Mouse (Mus musculus) forebrain, embryonic 13.5 days (tissue): ENCODE measurements around the gene Myof. TPM values are rescaled to one million over a fixed set of nuclear protein-coding genes. Genes with fewer than 3 reads are reported as not detected.
A peak's percentile ranks its signal among the peaks of the same experiment; 100 is the strongest.

Experiments used
- ATAC-seq: fragments of 200-750 bp; cut with Nextera tagmentation; 2 replicates; pipeline ENCODE4 v1.8.0; 2017
- H3K27ac ChIP-seq: fragments of 300-500 bp; sonication (generic); 2 replicates; pipeline ENCODE4 v1.5.1; 2015; ENCODE audit warnings: inconsistent platforms, mild to moderate bottlenecking, moderate library complexity
- H3K27me3 ChIP-seq: fragments of 300-500 bp; sonication (generic); 2 replicates; pipeline ENCODE4 v1.6.1; 2015; ENCODE audit warnings: mild to moderate bottlenecking, inconsistent platforms
- H3K36me3 ChIP-seq: fragments of 300-500 bp; sonication (generic); 2 replicates; pipeline ENCODE4 v1.6.1; 2015; ENCODE audit warnings: mild to moderate bottlenecking, inconsistent platforms; ENCODE audit not compliant: poor library complexity, severe bottlenecking
- H3K4me1 ChIP-seq: fragments of 300-500 bp; sonication (generic); 2 replicates; pipeline ENCODE4 v1.6.1; 2015; ENCODE audit warnings: inconsistent platforms
- H3K4me2 ChIP-seq: fragments of 300-500 bp; sonication (generic); 2 replicates; pipeline ENCODE4 v1.6.1; 2015; ENCODE audit warnings: inconsistent platforms, mild to moderate bottlenecking, moderate library complexity
- H3K4me3 ChIP-seq: fragments of 300-500 bp; sonication (generic); 2 replicates; pipeline ENCODE4 v1.5.1; 2015; ENCODE audit warnings: mild to moderate bottlenecking, inconsistent platforms
- H3K9ac ChIP-seq: fragments of 300-500 bp; sonication (generic); 2 replicates; pipeline ENCODE4 v1.6.1; 2015; ENCODE audit warnings: mild to moderate bottlenecking, inconsistent platforms
- H3K9me3 ChIP-seq: fragments of 300-500 bp; sonication (generic); replicated peaks from 2 replicates; pipeline ENCODE4 v1.6.1; 2016; ENCODE audit warnings: inconsistent platforms
- WGBS: fragments of 180-500 bp; shearing (Covaris S2); methylation state at CpG from one replicate; pipeline ENCODE4 v1.1.7; 2015; 5-methylcytosine and 5-hydroxymethylcytosine counted together
- polyA plus RNA-seq: library from polyadenylated mRNA; unstranded; fragments of >200 nt; fragmentation: Nextera tagmentation; extraction: Ambion mirVana; gene quantifications from 2 replicates; pipeline ENCODE4 v1.2.1, GENCODE M21; 2015

Myof gene
- polyA plus RNA-seq, 1 experiment from 2014 or later, result 1.0 TPM

GRCm38 (mm10) chr19:38022710-38023109 is 20.7 kb downstream of the Myof start:
- H3K4me3 ChIP-seq, result no peak overlapping the region
- no peak overlapping the region for H3K4me2 ChIP-seq
- WGBS, result 83% methylated on average over 4 of the region's 4 CpGs
- H3K9ac ChIP-seq, result no peak overlapping the region
- H3K27me3 ChIP-seq, result no peaks in the 10 kb centered on the region
- no peaks in the 10 kb centered on the region for H3K4me1 ChIP-seq
- no peaks in the 10 kb centered on the region for H3K9me3 ChIP-seq
- ATAC-seq, result no peak
- no peaks in the 10 kb centered on the region for H3K36me3 ChIP-seq
- H3K27ac ChIP-seq, result no peak overlapping the region

GRCm38 (mm10) chr19:38015873-38016254 is 27.5 kb downstream of the Myof start:
- WGBS, result 73% methylated on average over 1 of the region's 1 CpGs
- no peaks in the 10 kb centered on the region for H3K27me3 ChIP-seq
- ATAC-seq, result 0 out of 2 replicates have a peak, but pooled peaks have one; percentile 8

GRCm38 (mm10) chr19:38015180-38015872 is 28.1 kb downstream of the Myof start:
- WGBS, result 0% methylated on average over 1 of the region's 1 CpGs
- no peaks in the 10 kb centered on the region for H3K36me3 ChIP-seq
- H3K4me2 ChIP-seq, result no peak overlapping the region
- H3K9me3 ChIP-seq, result no peaks in the 10 kb centered on the region
- H3K4me3 ChIP-seq, result no peak overlapping the region
- peaks cover 7% of the 10 kb centered on the region; the same call in 1 of the 2 replicates for H3K4me1 ChIP-seq
- H3K27me3 ChIP-seq, result no peaks in the 10 kb centered on the region
- peak; percentile 83 for ATAC-seq
- H3K9ac ChIP-seq, result no peak overlapping the region
- H3K27ac ChIP-seq, result no peak overlapping the region

More at GRCm38 (mm10) chr19:38015873-38016254, 27.5 kb downstream of the Myof start:
- no peak overlapping the region for H3K4me2 ChIP-seq
- no peaks in the 10 kb centered on the region for H3K36me3 ChIP-seq
- H3K9me3 ChIP-seq, result no peaks in the 10 kb centered on the region
- peaks cover 7% of the 10 kb centered on the region; the same call in 1 of the 2 replicates for H3K4me1 ChIP-seq
- H3K4me3 ChIP-seq, result no peak overlapping the region
- H3K9ac ChIP-seq, result no peak overlapping the region
- no peak overlapping the region for H3K27ac ChIP-seq

DNA sequence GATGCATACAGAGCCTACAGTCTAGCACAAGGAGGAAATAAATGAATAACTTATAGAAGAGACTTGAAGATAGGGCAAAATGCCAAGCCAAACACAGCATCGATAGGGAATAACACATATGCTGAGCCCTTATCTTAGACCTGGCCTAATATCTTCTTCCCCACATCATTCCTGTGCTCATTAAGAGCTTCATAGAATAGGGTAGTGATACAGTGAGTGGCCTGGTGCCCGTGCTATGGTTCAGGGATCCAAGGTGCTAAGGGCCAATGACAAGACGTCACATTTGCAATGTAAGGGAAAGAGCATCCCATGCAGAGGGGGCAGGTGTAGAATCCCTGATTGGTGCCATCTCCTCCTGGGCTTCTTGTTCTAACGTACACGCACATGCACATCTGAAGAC is 28.9 kb downstream of the Myof start:
- no peaks in the 10 kb centered on the region for H3K36me3 ChIP-seq
- no peak overlapping the region for H3K4me2 ChIP-seq
- no peaks in the 10 kb centered on the region for H3K9me3 ChIP-seq
- H3K4me3 ChIP-seq, result no peak overlapping the region
- ATAC-seq, result no peak
- no peak overlapping the region for H3K27ac ChIP-seq
- H3K9ac ChIP-seq, result no peak overlapping the region
- peaks cover 7% of the 10 kb centered on the region; the same call in 1 of the 2 replicates for H3K4me1 ChIP-seq
- no peaks in the 10 kb centered on the region for H3K27me3 ChIP-seq
- 96% methylated on average over 5 of the region's 5 CpGs for WGBS

DNA sequence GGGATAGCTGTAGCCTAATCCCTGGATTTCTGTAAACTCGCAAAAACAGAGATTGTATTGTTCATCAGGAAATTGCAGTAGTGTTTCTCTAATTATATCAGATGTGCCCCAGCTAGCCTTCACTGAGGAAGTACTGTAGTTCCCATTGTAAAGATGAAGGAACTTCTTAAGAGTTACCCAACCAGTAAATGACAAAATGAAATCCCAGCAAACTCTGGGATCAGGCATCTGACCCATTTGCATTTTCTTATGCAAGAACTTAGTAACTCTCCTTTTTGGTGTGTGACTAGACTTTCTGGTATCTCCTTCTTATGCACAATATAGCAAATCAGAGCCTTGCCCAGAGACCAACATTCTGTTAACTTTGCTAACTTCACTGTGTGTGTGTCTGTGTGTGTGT is 32.0 kb downstream of the Myof start:
- no peak for ATAC-seq
- H3K27ac ChIP-seq, result no peak overlapping the region
- H3K4me3 ChIP-seq, result no peak overlapping the region
- no peak overlapping the region for H3K4me2 ChIP-seq
- WGBS, result 82% methylated on average over 1 of the region's 1 CpGs
- no peak overlapping the region for H3K9ac ChIP-seq
- peaks cover 7% of the 10 kb centered on the region; the same call in 1 of the 2 replicates for H3K4me1 ChIP-seq
- no peaks in the 10 kb centered on the region for H3K27me3 ChIP-seq
- H3K9me3 ChIP-seq, result no peaks in the 10 kb centered on the region
- no peaks in the 10 kb centered on the region for H3K36me3 ChIP-seq

DNA sequence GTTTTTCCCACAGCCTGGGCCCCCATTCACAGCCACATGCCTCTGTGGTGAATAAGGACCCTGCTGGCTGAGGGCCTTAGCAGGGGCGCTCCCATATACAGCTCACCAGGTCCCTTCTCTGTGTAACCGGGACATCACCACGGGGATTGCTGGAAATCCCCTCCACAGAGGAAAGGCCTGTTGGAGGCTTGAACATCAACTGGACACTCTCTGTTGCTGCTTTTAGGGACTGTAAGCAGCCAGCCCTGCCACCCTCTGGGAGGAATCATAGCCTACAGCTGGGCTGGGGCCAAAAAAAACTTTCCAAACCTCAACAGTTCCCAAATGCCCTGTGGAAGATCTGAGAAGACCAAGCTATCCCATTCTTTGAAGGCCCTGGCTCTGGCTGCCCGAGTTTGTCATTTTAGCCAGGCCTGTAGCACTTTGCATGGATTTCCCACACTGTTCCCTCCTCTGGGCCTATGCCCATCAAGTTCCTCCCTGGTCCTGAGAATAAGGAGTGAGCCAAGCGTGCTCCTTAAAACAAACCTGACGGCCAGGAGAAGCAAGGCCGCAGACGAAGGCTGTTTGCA is 38.5 kb downstream of the Myof start:
- no peak overlapping the region for H3K9ac ChIP-seq
- no peak for ATAC-seq
- no peak overlapping the region for H3K4me3 ChIP-seq

DNA sequence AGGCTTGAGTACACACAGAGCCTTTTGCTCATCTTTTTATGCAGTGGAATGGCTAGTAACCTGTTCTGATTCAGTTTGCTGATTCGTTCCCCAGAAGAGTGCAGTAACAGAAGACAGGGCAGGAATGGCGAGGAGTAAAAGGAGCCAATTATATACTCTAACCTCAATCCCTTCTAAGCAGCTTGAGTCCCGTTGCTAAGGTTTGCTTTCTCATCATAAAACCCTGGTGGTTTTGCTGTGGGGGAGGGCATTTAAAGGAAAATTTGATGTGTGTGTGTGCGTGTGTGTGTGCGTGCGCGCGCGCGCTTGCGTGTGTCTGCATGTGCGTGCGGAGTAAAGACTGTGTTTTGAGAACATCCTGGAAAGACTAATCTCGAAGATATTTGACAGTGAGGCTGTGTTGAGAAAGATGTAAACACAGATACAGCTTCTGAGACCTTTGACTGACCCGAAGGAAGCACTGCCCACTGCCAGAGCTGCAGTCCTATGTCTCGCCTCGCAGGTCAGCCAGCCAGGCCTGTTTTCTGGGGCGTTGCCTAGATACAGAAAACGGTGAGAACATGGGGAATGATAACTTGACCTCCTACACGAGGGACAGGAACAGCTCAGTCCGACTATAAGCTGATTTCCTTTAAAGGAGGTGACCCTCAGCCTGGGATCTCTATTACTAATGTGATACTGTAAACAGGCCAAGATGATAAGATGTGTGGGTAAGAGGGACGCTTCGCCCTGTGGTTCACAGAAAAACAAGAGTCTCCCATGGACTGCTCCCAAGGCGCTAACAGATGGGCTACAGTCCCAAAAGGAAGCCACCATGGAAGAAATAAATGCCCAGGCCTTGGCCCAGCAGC is 39.5 kb downstream of the Myof start:
- H3K9me3 ChIP-seq, result no peaks in the 10 kb centered on the region
- no peaks in the 10 kb centered on the region for H3K4me1 ChIP-seq
- no peak for ATAC-seq
- WGBS, result 80% methylated on average over 24 of the region's 24 CpGs
- H3K9ac ChIP-seq, result no peak overlapping the region
- no peak overlapping the region for H3K4me2 ChIP-seq
- H3K27ac ChIP-seq, result no peak overlapping the region
- H3K4me3 ChIP-seq, result no peak overlapping the region
- no peaks in the 10 kb centered on the region for H3K36me3 ChIP-seq
- no peaks in the 10 kb centered on the region for H3K27me3 ChIP-seq

More for the DNA sequence above, 38.5 kb downstream of the Myof start:
- no peak overlapping the region for H3K27ac ChIP-seq
- H3K27me3 ChIP-seq, result no peaks in the 10 kb centered on the region
- 84% methylated on average over 8 of the region's 8 CpGs for WGBS
- H3K4me2 ChIP-seq, result no peak overlapping the region
- H3K36me3 ChIP-seq, result no peaks in the 10 kb centered on the region
- no peaks in the 10 kb centered on the region for H3K9me3 ChIP-seq
- H3K4me1 ChIP-seq, result no peaks in the 10 kb centered on the region

DNA sequence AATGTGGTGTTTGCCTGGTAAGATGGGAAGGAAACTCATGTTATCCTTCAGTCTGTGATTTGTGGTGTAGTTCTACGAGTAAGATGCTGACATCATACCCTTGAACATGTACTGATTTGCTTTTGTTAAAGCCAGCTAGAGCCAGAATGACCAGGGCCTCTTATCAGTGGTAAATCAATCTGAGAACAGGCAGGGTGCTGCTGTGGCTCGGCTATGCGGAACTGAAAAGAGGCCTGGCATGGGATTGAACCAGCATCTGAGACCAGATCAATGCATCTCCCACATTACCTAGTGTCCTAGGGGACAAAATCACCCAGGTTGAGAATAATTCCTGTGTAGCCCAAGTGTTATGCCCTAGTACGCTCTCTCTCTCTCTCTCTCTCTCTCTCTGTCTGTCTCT is 40.6 kb downstream of the Myof start:
- Histone ChIP-seq H3K9me3 (no peaks in the 10 kb centered on the region), H3K27ac (no peak overlapping the region), H3K36me3 (no peaks in the 10 kb centered on the region), H3K4me3 (no peak overlapping the region), H3K4me2 (no peak overlapping the region), H3K4me1 (no peaks in the 10 kb centered on the region), H3K9ac (no peak overlapping the region), H3K27me3 (no peaks in the 10 kb centered on the region)
- no peak for ATAC-seq
- 90% methylated on average over 4 of the region's 4 CpGs for WGBS

GRCm38 (mm10) chr19:38000990-38001389 is 42.4 kb downstream of the Myof start:
- no peaks in the 10 kb centered on the region for H3K36me3 ChIP-seq
- ATAC-seq, result no peak
- H3K9me3 ChIP-seq, result no peaks in the 10 kb centered on the region
- no peaks in the 10 kb centered on the region for H3K4me1 ChIP-seq
- H3K27me3 ChIP-seq, result no peaks in the 10 kb centered on the region
- no peak overlapping the region for H3K9ac ChIP-seq
- 94% methylated on average over 4 of the region's 4 CpGs for WGBS
- no peak overlapping the region for H3K4me2 ChIP-seq
- no peak overlapping the region for H3K27ac ChIP-seq
- no peak overlapping the region for H3K4me3 ChIP-seq

GRCm38 (mm10) chr19:37999941-38000340 is 43.4 kb downstream of the Myof start:
- H3K9me3 ChIP-seq, result no peaks in the 10 kb centered on the region
- no peak for ATAC-seq
- H3K4me3 ChIP-seq, result no peak overlapping the region
- no peak overlapping the region for H3K9ac ChIP-seq
- H3K27me3 ChIP-seq, result no peaks in the 10 kb centered on the region
- no peaks in the 10 kb centered on the region for H3K4me1 ChIP-seq
- no peak overlapping the region for H3K4me2 ChIP-seq
- H3K27ac ChIP-seq, result no peak overlapping the region
- WGBS, result 89% methylated on average over 2 of the region's 2 CpGs
- H3K36me3 ChIP-seq, result no peaks in the 10 kb centered on the region

DNA sequence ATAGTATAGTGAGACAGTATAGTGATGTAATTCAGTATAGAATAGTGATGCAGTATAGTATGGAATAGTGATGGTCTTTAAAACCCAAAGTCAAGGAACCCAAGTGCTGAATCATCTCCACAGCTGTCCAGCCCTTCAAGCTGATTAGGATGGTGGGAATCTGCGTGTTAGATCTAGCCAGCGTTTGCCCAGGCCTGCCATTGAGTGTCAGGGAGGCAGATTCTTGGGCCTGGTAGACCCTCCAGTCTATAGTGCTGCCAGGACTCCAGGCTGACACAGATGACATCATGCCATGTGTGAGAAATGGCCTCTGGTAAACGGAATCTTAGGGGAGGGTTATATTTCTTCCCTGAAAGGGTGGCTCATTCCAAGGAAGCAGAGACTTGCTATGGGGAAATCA is 49.1 kb downstream of the Myof start:
- WGBS, result 89% methylated on average over 3 of the region's 3 CpGs

GRCm38 (mm10) chr19:37992184-37992554 is 51.2 kb downstream of the Myof start:
- Histone ChIP-seq H3K27me3 (no peaks in the 10 kb centered on the region), H3K4me1 (peaks cover 13% of the 10 kb centered on the region; the same call in 1 of the 2 replicates), H3K9me3 (no peaks in the 10 kb centered on the region), H3K27ac (peak overlapping the region; percentile 73), H3K36me3 (no peaks in the 10 kb centered on the region), H3K4me2 (no peak overlapping the region; the same call in 1 of the 2 replicates), H3K4me3 (no peak overlapping the region), H3K9ac (no peak overlapping the region)
- 46% methylated on average over 2 of the region's 2 CpGs for WGBS
- ATAC-seq, result peak; percentile 40; the same call in 1 of the 2 replicates

More for the DNA sequence above, 49.1 kb downstream of the Myof start:
- Histone ChIP-seq H3K9ac (no peak overlapping the region), H3K36me3 (no peaks in the 10 kb centered on the region), H3K9me3 (no peaks in the 10 kb centered on the region), H3K4me1 (peaks cover 13% of the 10 kb centered on the region; the same call in 1 of the 2 replicates), H3K27ac (no peak overlapping the region), H3K4me3 (no peak overlapping the region), H3K27me3 (no peaks in the 10 kb centered on the region), H3K4me2 (no peak overlapping the region)
- no peak for ATAC-seq
